Mouse (Mus musculus) hindbrain, embryonic 14.5 days (tissue): ENCODE results near the gene Large2. TPM values are rescaled to one million over a fixed set of nuclear protein-coding genes. Genes with fewer than 3 reads are reported as not detected.
A peak's percentile ranks its signal among the peaks of the same experiment; 100 is the strongest.

Source experiments
- ATAC-seq: fragments of 200-750 bp; cut with Nextera tagmentation; 2 replicates; pipeline ENCODE4 v1.8.0; 2017; ENCODE audit warnings: moderate number of reproducible peaks, mild to moderate bottlenecking, moderate TSS enrichment, moderate library complexity; ENCODE audit not compliant: low FRiP score
- DNase-seq: peaks from one replicate; pipeline ENCODE4 v3.0.0-alpha.2; 2015; ENCODE audit warnings: low spot score
- H3K27ac ChIP-seq: fragments of 300-500 bp; sonication (generic); 2 replicates; pipeline ENCODE4 v1.5.1; 2014; ENCODE audit warnings: mild to moderate bottlenecking, moderate library complexity
- H3K27me3 ChIP-seq: fragments of 300-500 bp; sonication (generic); 2 replicates; pipeline ENCODE4 v1.6.1; 2014; ENCODE audit warnings: mild to moderate bottlenecking, low read length, mixed read lengths; ENCODE audit not compliant: control insufficient read depth, insufficient read depth
- H3K36me3 ChIP-seq: fragments of 300-500 bp; sonication (generic); replicated peaks from 2 replicates; pipeline ENCODE4 v1.6.1; 2014; ENCODE audit not compliant: control insufficient read depth, insufficient read depth
- H3K4me1 ChIP-seq: fragments of 300-500 bp; sonication (generic); replicated peaks from 2 replicates; pipeline ENCODE4 v1.6.1; 2014; ENCODE audit warnings: antibody characterized with exemption, low read length, mixed read lengths; ENCODE audit not compliant: control insufficient read depth, insufficient read depth
- H3K4me2 ChIP-seq: fragments of 300-500 bp; sonication (generic); replicated peaks from 2 replicates; pipeline ENCODE4 v1.6.1; 2014; ENCODE audit warnings: mild to moderate bottlenecking, moderate library complexity
- H3K4me3 ChIP-seq: fragments of 300-500 bp; sonication (generic); replicated peaks from 2 replicates; pipeline ENCODE4 v1.5.1; 2014; ENCODE audit warnings: mild to moderate bottlenecking, low read length
- H3K9ac ChIP-seq: fragments of 300-500 bp; sonication (generic); 2 replicates; pipeline ENCODE4 v1.6.1; 2014
- H3K9me3 ChIP-seq: fragments of 300-500 bp; sonication (generic); 2 replicates; pipeline ENCODE4 v1.6.1; 2016; ENCODE audit warnings: low read length; ENCODE audit not compliant: control insufficient read depth
- WGBS: fragments of 180-500 bp; shearing (Covaris S2); extraction: QIAGEN DNeasy Blood & Tissue Kit; methylation state at CpG from one replicate; pipeline ENCODE4 v1.1.7; 2014; 5-methylcytosine and 5-hydroxymethylcytosine counted together
- polyA plus RNA-seq: library from polyadenylated mRNA; unstranded; fragments of >200 nt; fragmentation: Nextera tagmentation; extraction: Ambion mirVana; gene quantifications from 2 replicates; pipeline ENCODE4 v1.2.1, GENCODE M21; 2014

Gene Large2
- polyA plus RNA-seq, 1 experiment from 2014 or later: 2.0 TPM

DNA sequence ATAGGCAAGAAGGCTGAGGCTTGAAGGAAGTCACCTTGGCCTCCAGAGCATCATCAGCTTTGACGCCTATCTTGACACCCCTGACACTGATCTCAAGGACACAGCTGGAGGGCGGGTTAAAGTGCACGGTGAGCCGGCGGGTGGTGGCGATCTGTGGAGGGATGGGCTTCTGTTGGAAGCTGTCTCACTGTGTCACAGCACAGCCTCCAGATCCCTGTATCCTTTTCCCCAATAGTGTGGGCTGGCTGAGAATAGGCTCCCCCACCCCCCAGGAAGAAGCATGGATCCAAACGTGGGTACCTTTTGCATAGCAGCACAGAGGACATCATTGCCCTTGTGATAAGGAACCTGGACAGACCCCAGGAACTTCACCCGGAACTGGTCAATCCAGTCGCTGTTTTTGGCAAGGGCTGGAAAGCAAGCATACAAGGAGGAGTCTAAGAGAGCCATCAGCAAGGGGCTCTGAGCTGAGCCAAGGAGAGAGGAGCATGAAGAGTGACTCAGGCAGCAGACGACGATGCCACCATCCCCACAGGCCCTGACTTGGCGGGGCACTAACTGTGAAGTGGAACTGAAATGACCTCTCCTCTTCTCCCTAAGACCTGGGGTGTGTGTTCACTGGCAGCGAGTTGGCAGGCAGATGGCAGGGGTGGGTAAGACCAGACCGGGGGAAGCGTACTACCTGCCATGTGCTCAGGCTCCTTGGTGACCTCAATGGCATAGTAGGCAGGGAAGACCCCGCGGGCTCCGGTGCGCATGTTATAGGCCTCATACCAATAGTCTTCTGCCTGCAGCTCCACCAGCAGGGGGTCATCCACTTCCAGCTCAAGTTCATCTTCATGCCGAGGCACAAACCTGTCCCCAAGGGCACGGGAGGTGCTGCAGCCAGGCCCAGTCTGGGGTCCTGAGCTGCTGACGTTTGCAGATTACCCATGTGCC is 10.7 kb upstream of the Large2 start:
- 82% methylated on average over 22 of the region's 22 CpGs for WGBS
- ATAC-seq: no peak
- H3K27ac ChIP-seq: no peak overlapping the region

DNA sequence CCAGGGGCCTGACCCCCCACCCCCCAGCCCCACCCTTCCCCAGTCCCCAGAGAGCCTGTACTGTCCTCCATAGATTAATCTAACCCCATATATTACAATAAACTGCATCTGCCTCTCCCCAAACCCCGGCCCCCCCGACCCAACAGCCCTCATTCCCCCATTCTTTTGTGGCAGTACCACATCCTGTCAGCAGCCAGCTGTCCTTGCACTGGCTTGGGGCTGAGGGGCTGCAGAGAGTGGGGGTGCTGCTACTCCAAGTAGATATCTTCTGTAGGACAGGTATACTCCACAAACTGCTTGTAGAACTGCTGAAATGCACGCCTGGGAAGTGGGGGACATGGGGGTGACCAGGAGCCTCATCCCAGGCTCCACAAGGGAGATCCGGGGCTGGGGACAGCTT is 9.4 kb upstream of the Large2 start:
- no peak for DNase-seq
- no peak overlapping the region for H3K27ac ChIP-seq
- ATAC-seq: no peak
- no peaks in the 10 kb centered on the region for H3K27me3 ChIP-seq
- H3K4me3 ChIP-seq: no peak overlapping the region
- 75% methylated on average over 4 of the region's 4 CpGs for WGBS
- peaks cover 14% of the 10 kb centered on the region for H3K4me1 ChIP-seq
- H3K36me3 ChIP-seq: peaks cover 84% of the 10 kb centered on the region
- H3K9ac ChIP-seq: no peak overlapping the region
- no peak overlapping the region for H3K4me2 ChIP-seq
- no peaks in the 10 kb centered on the region for H3K9me3 ChIP-seq

More for the DNA sequence above, 10.7 kb upstream of the Large2 start:
- Histone ChIP-seq H3K27me3 (no peaks in the 10 kb centered on the region), H3K36me3 (peaks cover 71% of the 10 kb centered on the region), H3K4me1 (peaks cover 24% of the 10 kb centered on the region), H3K9me3 (no peaks in the 10 kb centered on the region), H3K4me2 (no peak overlapping the region), H3K9ac (no peak overlapping the region), H3K4me3 (no peak overlapping the region)
- DNase-seq: no peak

DNA sequence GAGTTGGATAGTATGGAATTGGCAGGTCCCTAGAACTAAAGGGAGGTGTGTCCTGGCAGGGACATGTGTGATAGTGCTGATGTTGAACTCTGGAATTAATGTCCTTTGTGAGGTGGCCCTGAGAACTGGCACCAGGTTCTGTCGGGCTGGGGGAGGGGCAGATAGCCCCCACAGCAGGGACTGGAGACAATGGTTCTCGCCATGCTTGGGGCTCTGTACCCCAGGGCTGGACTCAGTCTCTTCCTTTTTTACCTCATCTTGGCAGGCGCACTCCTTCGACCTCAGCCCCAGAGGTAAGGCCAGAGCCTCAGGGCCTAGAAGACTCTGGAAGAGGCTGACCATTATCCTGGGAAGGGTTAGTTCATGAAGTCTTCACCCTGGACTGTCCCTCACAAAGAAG is 8.1 kb upstream of the Large2 start:
- no peak overlapping the region for H3K4me3 ChIP-seq
- DNase-seq (no peak), ATAC-seq (no peak)
- H3K9ac ChIP-seq: no peak overlapping the region
- H3K27me3 ChIP-seq: no peaks in the 10 kb centered on the region
- 92% methylated on average over 4 of the region's 4 CpGs for WGBS
- H3K36me3 ChIP-seq: peaks cover 97% of the 10 kb centered on the region
- H3K4me2 ChIP-seq: no peak overlapping the region
- peaks cover 5% of the 10 kb centered on the region for H3K4me1 ChIP-seq
- no peak overlapping the region for H3K27ac ChIP-seq
- H3K9me3 ChIP-seq: no peaks in the 10 kb centered on the region

DNA sequence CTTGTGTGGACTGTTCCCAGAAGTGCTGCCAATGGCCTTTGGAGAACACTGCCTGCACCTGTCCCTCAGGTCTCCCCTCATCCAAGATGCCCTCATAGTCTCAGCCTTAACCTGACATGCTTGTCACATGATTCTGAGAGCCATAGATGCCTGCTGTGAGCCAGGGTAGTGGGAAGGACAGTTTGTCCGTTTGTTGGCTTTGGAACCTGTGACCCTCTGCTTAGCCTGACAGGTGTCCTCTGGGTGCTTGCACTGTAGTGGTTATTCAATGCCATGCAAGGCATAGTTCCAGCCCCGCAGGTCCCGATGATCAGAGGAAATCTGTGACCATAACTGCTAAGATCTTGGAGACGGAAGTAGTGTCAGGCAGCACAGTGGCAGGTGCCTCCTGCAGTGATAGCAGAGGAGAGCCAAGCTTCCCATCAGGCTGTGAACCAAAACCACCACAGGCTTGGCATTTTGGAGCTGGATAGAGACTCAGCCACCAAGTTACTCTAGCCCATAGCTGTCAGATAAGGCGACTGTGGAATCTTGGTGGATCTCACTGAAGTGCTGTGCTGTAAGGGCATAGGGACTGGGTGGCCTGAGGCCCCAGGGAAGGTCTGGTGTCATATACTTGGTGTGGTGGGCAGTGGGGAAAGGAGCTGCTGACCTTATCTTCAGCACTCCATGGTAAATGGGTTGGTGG is 7.4 kb upstream of the Large2 start, which contains the start of gene 1700029I15Rik:
Gene 1700029I15Rik, plus strand, starts transcription at position 638 of the 688 bp plus-strand sequence.
- Histone ChIP-seq H3K9ac (no peak within 1 kb of the TSS), H3K27me3 (no peaks in the 10 kb centered on the region), H3K9me3 (no peaks in the 10 kb centered on the region), H3K4me2 (no peak within 1 kb of the TSS), H3K27ac (no peak within 1 kb of the TSS), H3K4me3 (no peak within 1 kb of the TSS), H3K36me3 (peaks cover 95% of the 10 kb centered on the region), H3K4me1 (no peaks in the 10 kb centered on the region)
- 90% methylated on average over 5 of the region's 5 CpGs for WGBS
- DNase-seq: no peak
- no peak for ATAC-seq

DNA sequence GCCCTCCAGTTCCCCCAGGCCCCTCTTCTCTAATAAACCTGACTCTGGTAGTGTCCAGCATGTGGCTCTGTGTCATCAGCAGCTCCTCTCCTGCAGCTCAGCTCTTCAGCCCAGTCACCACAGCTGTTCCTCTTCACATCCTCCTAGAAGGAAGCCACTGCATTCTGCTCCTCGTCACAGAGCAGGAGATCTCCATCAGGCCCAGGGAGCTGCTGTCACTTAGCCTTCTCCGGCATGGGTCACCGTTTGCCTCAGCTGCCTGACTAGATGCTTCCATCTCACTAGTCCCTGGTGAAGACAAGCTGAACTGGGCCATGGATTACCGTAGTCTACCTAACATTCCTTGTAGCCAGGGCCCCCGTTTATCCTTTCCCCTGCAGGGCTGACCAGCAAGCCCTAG is 6.5 kb upstream of the Large2 start:
- Histone ChIP-seq H3K4me3 (no peak overlapping the region), H3K4me1 (peaks cover 4% of the 10 kb centered on the region), H3K9me3 (no peaks in the 10 kb centered on the region), H3K36me3 (peaks cover 86% of the 10 kb centered on the region), H3K9ac (no peak overlapping the region), H3K4me2 (no peak overlapping the region), H3K27ac (no peak overlapping the region), H3K27me3 (no peaks in the 10 kb centered on the region)
- DNase-seq: no peak
- WGBS: 84% methylated on average over 5 of the region's 5 CpGs
- no peak for ATAC-seq

DNA sequence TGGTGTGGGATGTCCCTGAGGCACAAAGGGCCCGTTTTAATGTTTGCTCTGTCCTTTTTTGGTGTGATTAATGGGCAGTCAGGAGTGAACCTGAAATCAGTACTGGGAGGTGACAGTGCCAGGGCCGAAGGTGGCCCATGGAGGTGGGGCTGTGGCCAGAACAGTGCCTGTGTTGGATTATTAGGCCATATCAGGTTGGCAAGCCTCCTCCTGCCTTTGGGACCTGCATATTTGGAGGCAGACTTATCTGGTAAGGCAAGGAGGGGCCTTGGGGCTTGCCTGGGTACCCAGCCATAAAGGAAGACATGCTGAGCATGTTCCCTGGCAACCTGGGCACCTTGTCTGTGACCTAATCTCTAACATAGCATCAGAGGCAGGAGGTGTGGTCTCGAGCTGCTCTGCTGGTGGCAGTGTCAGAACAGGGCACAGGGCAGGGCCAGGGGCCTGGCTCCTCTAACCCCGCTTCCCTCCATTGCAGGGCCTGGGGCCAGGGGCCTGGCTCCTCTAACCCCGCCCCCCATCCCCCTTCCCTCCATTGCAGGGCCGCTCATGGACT is 5.9 kb upstream of the Large2 start:
- no peak overlapping the region for H3K4me2 ChIP-seq
- no peak for DNase-seq
- 69% methylated on average over 6 of the region's 6 CpGs for WGBS
- H3K27ac ChIP-seq: no peak overlapping the region
- H3K9me3 ChIP-seq: no peaks in the 10 kb centered on the region
- H3K4me1 ChIP-seq: peaks cover 10% of the 10 kb centered on the region
- H3K27me3 ChIP-seq: no peaks in the 10 kb centered on the region
- ATAC-seq: no peak
- H3K4me3 ChIP-seq: no peak overlapping the region
- peaks cover 80% of the 10 kb centered on the region for H3K36me3 ChIP-seq
- H3K9ac ChIP-seq: no peak overlapping the region

DNA sequence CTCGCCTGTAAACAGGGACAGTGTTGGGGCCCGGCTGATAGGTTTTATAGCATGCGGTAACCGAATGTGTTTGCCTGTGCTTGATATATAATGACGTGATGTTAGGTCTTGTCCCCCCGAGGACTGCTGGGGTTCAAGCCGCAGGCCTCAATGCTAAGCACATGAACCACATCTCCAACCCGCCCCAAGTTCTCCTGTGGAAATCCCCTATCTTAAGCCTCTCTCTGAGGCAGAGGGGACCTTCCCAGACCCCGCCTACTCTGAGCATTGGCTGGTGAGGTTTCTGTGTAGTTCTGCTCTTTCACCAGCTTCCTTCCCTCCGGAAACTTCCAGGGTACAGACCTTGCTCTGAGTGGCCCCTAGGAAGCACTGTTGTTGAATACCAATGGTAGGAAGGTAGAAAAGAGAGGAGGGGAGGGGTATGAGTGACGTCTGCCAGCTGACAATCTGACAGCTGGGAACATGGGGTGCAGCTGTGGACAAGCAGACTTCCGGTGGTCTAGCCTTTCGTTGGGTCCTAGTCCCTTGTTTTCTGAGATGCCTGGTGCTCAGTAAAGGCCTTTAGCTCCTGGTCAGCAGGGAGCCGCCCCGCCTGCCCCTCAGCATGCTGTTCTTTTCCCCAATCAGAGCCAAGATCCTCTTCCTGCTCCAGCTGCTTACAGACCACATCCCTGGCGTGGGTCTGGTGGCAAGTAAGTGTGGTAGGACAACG is 5.3 kb upstream of the Large2 start:
- Histone ChIP-seq H3K27me3 (no peaks in the 10 kb centered on the region), H3K27ac (no peak overlapping the region), H3K9me3 (no peaks in the 10 kb centered on the region), H3K36me3 (peaks cover 74% of the 10 kb centered on the region), H3K4me2 (no peak overlapping the region), H3K9ac (no peak overlapping the region), H3K4me3 (no peak overlapping the region), H3K4me1 (peaks cover 12% of the 10 kb centered on the region)
- DNase-seq: no peak
- 85% methylated on average over 17 of the region's 17 CpGs for WGBS
- no peak for ATAC-seq

DNA sequence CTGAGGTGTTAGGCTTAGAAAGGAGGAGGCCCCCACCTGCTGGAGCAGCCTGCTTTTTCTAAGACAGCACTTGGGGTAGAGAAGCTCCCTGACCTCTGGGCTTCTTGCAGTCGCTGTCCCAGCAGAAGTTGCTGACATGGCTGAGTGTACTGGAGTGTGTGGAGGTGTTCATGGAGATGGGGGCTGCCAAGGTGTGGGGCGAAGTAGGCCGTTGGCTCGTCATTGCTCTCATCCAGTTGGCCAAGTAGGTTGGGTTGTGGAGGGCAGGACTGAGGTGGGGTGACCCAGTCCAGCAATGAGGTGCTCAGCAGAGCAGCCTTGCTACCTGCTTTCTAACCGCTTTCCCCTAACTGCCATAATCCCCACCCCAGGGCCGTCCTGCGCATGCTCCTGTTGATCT is 2.7 kb upstream of the Large2 start:
- H3K9ac ChIP-seq: no peak overlapping the region
- no peak overlapping the region for H3K27ac ChIP-seq
- no peak overlapping the region for H3K4me3 ChIP-seq
- WGBS: 95% methylated on average over 7 of the region's 7 CpGs
- H3K4me2 ChIP-seq: no peak overlapping the region
- H3K9me3 ChIP-seq: no peaks in the 10 kb centered on the region
- peaks cover 27% of the 10 kb centered on the region for H3K4me1 ChIP-seq
- H3K36me3 ChIP-seq: peaks cover 47% of the 10 kb centered on the region
- ATAC-seq (no peak), DNase-seq (no peak)
- H3K27me3 ChIP-seq: no peaks in the 10 kb centered on the region

DNA sequence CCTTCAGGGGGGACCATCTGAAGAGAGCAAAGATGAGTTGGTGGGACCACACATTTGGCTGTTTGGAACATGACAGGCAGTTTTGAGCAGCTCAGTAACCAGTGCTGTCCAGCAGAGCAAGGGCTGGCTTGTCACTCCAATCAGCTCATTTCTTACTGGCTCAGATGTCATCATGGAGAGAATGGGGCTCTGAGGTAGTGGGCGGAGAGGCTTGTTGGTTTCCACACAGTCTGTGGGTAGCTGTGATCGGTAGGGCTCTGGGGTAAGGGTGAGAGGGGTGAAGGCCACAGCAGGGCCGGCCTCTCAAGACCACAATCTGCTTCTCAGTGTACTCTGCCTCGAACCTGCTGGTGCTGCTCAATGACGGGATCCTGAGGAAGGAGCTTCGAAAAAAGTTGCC is 1.6 kb upstream of the Large2 start:
- 87% methylated on average over 6 of the region's 6 CpGs for WGBS
- DNase-seq: no peak

More for the DNA sequence above, 1.6 kb upstream of the Large2 start:
- Histone ChIP-seq H3K9ac (peak overlapping the region; percentile 90; the same call in 1 of the 2 replicates), H3K36me3 (peaks cover 37% of the 10 kb centered on the region), H3K27ac (no peak overlapping the region), H3K4me1 (peaks cover 35% of the 10 kb centered on the region), H3K4me3 (peak overlapping the region; percentile 75; the same call in 1 of the 2 replicates), H3K9me3 (no peaks in the 10 kb centered on the region), H3K4me2 (peak overlapping the region; percentile 73), H3K27me3 (peaks cover 2% of the 10 kb centered on the region)
- no peak for ATAC-seq
